Mouse (Mus musculus) olfactory bulb, adult 2 months (tissue): Measurements from ENCODE around the gene Letm1.

ENCODE experiments used
- CTCF ChIP-seq: fragments of 200-500 bp; IDR thresholded peaks from 2 replicates; pipeline ENCODE4 v1.5.1; 2012; ENCODE audit warnings: low read depth, mild to moderate bottlenecking, low read length, moderate library complexity; ENCODE audit not compliant: insufficient read depth
- POLR2A ChIP-seq: fragments of 200-500 bp; IDR thresholded peaks from 2 replicates; pipeline ENCODE4 v1.6.1; 2012; ENCODE audit warnings: mild to moderate bottlenecking, low read depth, low read length, moderate library complexity; ENCODE audit not compliant: insufficient read depth

- TF ChIP-seq POLR2A (no peak), CTCF (no peak)
Observed at GRCm38 (mm10) chr5:33730516-33730915, 52.1 kb downstream of the Letm1 start.
